Mouse (Mus musculus): Measurements from ENCODE around the gene Cd248. TPM values are rescaled to one million over a fixed set of nuclear protein-coding genes. Genes with fewer than 3 reads are reported as not detected.

Cd248 gene
- total and polyA plus RNA-seq, 2 experiments from 2014 or later = 16.3 to 20.8 TPM

- no peak overlapping the region for H3K27ac ChIP-seq (ENCODE audit: low read depth, low read length)
Observed at GRCm38 (mm10) chr19:5089324-5089723, 21.4 kb downstream of the Cd248 start.

GRCm38 (mm10) chr19:5092083-5092482 is 24.2 kb downstream of the Cd248 start:
- Histone ChIP-seq H3K9me3 (ENCODE audit: low read length) (no peaks in the 10 kb centered on the region), H3K9ac (no peak overlapping the region), H3K27me3 (ENCODE audit: insufficient read depth, low read length) (no peaks in the 10 kb centered on the region), H3K4me2 (ENCODE audit: low read depth) (no peak overlapping the region), H3K27ac (ENCODE audit: low read depth, low read length) (no peak overlapping the region), H3K36me3 (ENCODE audit: insufficient read depth) (peaks cover 30% of the 10 kb centered on the region), H3K4me1 (ENCODE audit: insufficient read depth) (peaks cover 34% of the 10 kb centered on the region), H3K4me3 (ENCODE audit: low read depth, low read length) (no peak overlapping the region)
- WGBS = 89% methylated on average over 10 of the region's 10 CpGs
- TF ChIP-seq CTCF (IDR thresholded peaks at IDR 0.05; ENCODE audit: low read depth) = no peak
- DNase-seq (no peak), ATAC-seq (no peak)

More at GRCm38 (mm10) chr19:5089324-5089723, 21.4 kb downstream of the Cd248 start:
- TF ChIP-seq CTCF (IDR thresholded peaks at IDR 0.05; ENCODE audit: low read depth) = no peak
- Histone ChIP-seq H3K27me3 (ENCODE audit: insufficient read depth, low read length) (peaks cover 9% of the 10 kb centered on the region), H3K9me3 (ENCODE audit: low read length) (no peaks in the 10 kb centered on the region), H3K4me3 (ENCODE audit: low read depth, low read length) (peak overlapping the region; percentile 77; the same call in 1 of the 2 replicates), H3K4me2 (ENCODE audit: low read depth) (peak overlapping the region; percentile 88), H3K36me3 (ENCODE audit: insufficient read depth) (peaks cover 30% of the 10 kb centered on the region), H3K9ac (peak overlapping the region; percentile 68; the same call in 1 of the 2 replicates), H3K4me1 (ENCODE audit: insufficient read depth) (peaks cover 15% of the 10 kb centered on the region)
- WGBS = 88% methylated on average over 4 of the region's 4 CpGs
- no peak for ATAC-seq
- DNase-seq = no peak

DNA sequence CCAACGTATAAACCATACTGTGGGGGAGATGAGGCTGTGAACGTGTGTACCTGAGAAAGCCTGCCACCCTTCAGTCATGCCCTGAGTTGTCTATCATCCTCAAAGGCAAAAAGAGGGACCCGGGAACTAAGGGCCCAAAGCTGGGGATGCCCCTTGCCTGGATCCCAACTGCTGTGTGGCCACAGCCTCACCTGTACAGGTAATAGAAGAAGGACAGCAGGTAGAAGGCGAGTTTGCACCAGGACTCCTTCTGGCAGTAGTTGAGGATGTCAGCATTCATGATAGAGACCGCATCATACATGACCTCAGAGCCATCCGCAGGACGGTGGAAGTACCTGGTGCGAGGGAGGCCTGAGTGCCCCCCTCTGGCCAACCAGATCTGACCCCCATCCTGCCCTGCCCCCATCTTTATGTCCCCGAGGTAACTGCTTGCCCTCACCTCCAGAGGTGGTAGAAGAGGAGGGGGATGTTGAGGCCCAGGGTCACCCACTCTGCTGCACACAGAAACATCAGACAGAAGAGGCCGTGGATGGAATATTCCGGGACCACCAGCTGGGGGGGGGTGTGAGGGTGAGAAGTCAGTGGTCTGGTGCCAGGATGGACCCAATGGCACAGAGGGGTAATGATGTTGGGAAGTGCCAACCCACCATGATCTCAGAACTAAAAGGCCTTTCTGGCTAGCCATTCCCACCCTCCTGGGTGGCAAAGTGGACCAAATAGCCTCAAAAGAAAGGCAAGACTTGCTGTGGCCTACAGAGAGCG is 25.8 kb downstream of the Cd248 start:
- Histone ChIP-seq H3K27ac (ENCODE audit: low read depth, low read length) (peak overlapping the region; percentile 97; the same call in 1 of the 2 replicates), H3K36me3 (ENCODE audit: insufficient read depth) (peaks cover 30% of the 10 kb centered on the region), H3K9ac (peak overlapping the region; percentile 15; the same call in 1 of the 2 replicates), H3K4me3 (ENCODE audit: low read depth, low read length) (peak overlapping the region; percentile 10; the same call in 1 of the 2 replicates), H3K4me1 (ENCODE audit: insufficient read depth) (peaks cover 37% of the 10 kb centered on the region), H3K27me3 (ENCODE audit: insufficient read depth, low read length) (no peaks in the 10 kb centered on the region), H3K4me2 (ENCODE audit: low read depth) (peak overlapping the region; percentile 74), H3K9me3 (ENCODE audit: low read length) (no peaks in the 10 kb centered on the region)
- WGBS = 68% methylated on average over 12 of the region's 12 CpGs
- no peak for DNase-seq
- no peak for ATAC-seq
- TF ChIP-seq CTCF (IDR thresholded peaks at IDR 0.05; ENCODE audit: low read depth) = no peak

- peaks cover 38% of the 10 kb centered on the region for H3K4me1 ChIP-seq (ENCODE audit: insufficient read depth)
- no peaks in the 10 kb centered on the region for H3K27me3 ChIP-seq (ENCODE audit: insufficient read depth, low read length)
- H3K4me3 ChIP-seq (ENCODE audit: low read depth, low read length) = peak overlapping the region; percentile 94
- TF ChIP-seq CTCF (IDR thresholded peaks at IDR 0.05; ENCODE audit: low read depth) = peak; percentile 92
- 4% methylated on average over 20 of the region's 21 CpGs for WGBS
- H3K4me2 ChIP-seq (ENCODE audit: low read depth) = peak overlapping the region; percentile 74
- no peaks in the 10 kb centered on the region for H3K9me3 ChIP-seq (ENCODE audit: low read length)
- peak overlapping the region; percentile 97 for H3K27ac ChIP-seq (ENCODE audit: low read depth, low read length)
- ATAC-seq = peak; percentile 86
- H3K9ac ChIP-seq = peak overlapping the region; percentile 99
- peak; percentile 97 for DNase-seq
- peaks cover 30% of the 10 kb centered on the region for H3K36me3 ChIP-seq (ENCODE audit: insufficient read depth)
Observed at GRCm38 (mm10) chr19:5094243-5094632, 26.4 kb downstream of the Cd248 start.

GRCm38 (mm10) chr19:5094746-5095417 is 27.0 kb downstream of the Cd248 start:
- TF ChIP-seq CTCF (IDR thresholded peaks at IDR 0.05; ENCODE audit: low read depth) = no peak
- ATAC-seq (peak; percentile 26), DNase-seq (peak; percentile 73)
- Histone ChIP-seq H3K9ac (peak overlapping the region; percentile 99), H3K4me1 (ENCODE audit: insufficient read depth) (peaks cover 38% of the 10 kb centered on the region), H3K4me2 (ENCODE audit: low read depth) (peak overlapping the region; percentile 74), H3K9me3 (ENCODE audit: low read length) (no peaks in the 10 kb centered on the region), H3K4me3 (ENCODE audit: low read depth, low read length) (peak overlapping the region; percentile 94), H3K36me3 (ENCODE audit: insufficient read depth) (peaks cover 31% of the 10 kb centered on the region), H3K27me3 (ENCODE audit: insufficient read depth, low read length) (no peaks in the 10 kb centered on the region), H3K27ac (ENCODE audit: low read depth, low read length) (peak overlapping the region; percentile 97)
- 17% methylated on average over 11 of the region's 11 CpGs for WGBS

DNA sequence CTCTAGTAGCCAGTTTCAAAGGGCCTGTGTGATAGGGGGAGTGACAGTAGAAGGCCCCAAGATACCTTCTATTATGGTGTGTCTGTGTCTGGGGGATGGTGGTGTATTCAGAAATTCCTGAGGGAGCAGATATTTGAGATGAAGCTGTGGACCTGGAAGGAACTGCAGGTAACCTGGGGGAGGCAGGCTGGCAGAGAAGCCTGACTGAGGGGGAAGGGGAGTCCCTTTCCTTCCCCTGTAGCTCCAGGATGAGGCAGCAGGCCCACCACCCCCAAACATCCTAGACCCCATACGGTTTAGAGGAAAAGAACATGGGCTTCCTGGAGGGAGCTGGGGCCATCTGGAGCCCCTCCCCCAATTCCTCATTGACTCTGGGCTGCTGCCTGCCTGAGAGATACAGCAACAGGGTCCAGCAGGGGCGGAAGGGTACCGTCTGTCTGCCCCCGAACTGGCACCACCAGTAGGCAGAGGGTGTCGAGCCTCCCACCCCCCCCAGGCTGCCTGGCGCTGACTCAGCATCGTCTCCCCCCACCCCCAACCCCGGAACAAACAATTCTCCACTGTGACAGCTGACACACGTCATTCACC is 28.1 kb downstream of the Cd248 start:
- ATAC-seq (no peak), DNase-seq (no peak)
- H3K4me3 ChIP-seq (ENCODE audit: low read depth, low read length) = peak overlapping the region; percentile 94
- peaks cover 38% of the 10 kb centered on the region for H3K4me1 ChIP-seq (ENCODE audit: insufficient read depth)
- no peaks in the 10 kb centered on the region for H3K27me3 ChIP-seq (ENCODE audit: insufficient read depth, low read length)
- peak overlapping the region; percentile 99 for H3K9ac ChIP-seq
- H3K27ac ChIP-seq (ENCODE audit: low read depth, low read length) = peak overlapping the region; percentile 97
- TF ChIP-seq CTCF (IDR thresholded peaks at IDR 0.05; ENCODE audit: low read depth) = no peak
- no peaks in the 10 kb centered on the region for H3K9me3 ChIP-seq (ENCODE audit: low read length)
- peaks cover 37% of the 10 kb centered on the region for H3K36me3 ChIP-seq (ENCODE audit: insufficient read depth)
- H3K4me2 ChIP-seq (ENCODE audit: low read depth) = peak overlapping the region; percentile 74
- 5% methylated on average over 9 of the region's 9 CpGs for WGBS

Data from forebrain, postnatal 0 days (tissue).